Mouse (Mus musculus): ENCODE data around the gene Pde10a. TPM values are rescaled to one million over a fixed set of nuclear protein-coding genes. Genes with fewer than 3 reads are reported as not detected.

The Pde10a gene
- polyA plus RNA-seq, 1 experiment, result not detected

DNA sequence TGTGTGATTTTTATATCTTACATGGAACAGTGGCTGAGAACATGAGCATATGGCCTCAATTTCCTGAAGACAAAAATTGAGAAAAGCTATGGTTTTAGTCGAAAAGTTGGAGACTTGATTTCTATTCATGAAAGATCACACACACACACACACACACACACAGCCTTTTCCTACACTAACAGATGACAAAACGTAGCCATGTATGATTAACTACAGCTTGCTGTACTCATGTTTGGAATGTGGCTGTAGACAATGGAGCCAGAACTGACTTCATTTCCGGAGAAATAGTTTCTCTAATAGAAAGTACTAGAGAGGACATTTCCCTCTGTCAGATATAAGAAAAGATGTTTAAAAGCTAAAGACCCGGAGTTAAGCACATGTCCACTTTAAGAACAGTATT is 334.3 kb downstream of the Pde10a start:
- Histone ChIP-seq H3K27ac (ENCODE audit: insufficient read depth, low read depth, low read length) (no peak overlapping the region), H3K4me3 (ENCODE audit: insufficient read depth, low read length) (no peak overlapping the region), H3K4me1 (ENCODE audit: control insufficient read depth, insufficient read depth, low read length) (peaks cover 5% of the 10 kb centered on the region; the same call in 1 of the 2 replicates)
- TF ChIP-seq POLR2A (IDR thresholded peaks at IDR 0.05; ENCODE audit: borderline replicate concordance, low read depth, low read length), result no peak

DNA sequence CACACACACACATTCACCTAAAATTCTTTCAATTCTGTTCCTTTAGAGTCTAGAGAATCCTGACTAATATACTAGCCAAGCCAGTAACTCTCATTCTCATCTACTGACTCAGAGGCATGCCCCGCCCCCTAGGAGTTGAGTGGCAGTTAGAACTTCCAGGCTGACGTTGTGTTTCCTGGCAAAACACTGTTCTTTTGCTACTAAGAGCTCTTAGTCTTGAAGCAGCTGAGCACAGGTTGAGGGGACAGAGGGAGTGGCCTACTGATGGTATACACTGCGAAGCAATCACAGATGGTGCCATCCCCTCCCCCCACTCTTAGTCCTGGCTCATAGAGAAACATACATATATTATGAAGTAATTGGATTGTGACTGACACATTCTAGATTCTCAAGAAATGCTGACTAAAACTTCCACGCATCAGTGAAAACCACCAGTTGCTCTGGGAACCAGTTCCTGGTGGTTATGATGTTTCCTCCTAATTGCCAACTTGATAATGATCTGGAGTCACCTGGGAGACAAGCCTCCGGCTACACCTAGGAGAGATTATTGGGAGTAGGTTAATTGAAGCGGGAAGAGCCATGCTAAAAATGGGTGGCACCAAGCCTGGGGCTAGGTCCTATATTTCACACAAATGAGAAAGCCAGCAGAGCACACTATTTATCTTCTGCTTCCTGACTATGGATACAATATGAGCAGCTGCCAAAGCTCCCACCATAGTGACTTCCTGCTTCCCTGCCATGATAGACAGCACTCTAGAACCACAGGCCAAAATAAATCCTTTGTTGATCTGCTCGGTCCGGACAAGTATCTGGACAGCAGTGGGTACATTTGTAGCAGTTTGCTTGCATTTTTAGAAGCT is 339.7 kb downstream of the Pde10a start:
- peaks cover 5% of the 10 kb centered on the region for H3K4me1 ChIP-seq (ENCODE audit: control insufficient read depth, insufficient read depth, low read length)
- H3K27ac ChIP-seq (ENCODE audit: insufficient read depth, low read depth, low read length), result no peak overlapping the region
- no peak for TF ChIP-seq POLR2A (IDR thresholded peaks at IDR 0.05; ENCODE audit: borderline replicate concordance, low read depth, low read length)
- TF ChIP-seq CTCF (IDR thresholded peaks at IDR 0.05; ENCODE audit: low read depth, low read length), result no peak
- no peak overlapping the region for H3K4me3 ChIP-seq (ENCODE audit: insufficient read depth, low read length)

- TF ChIP-seq POLR2A (IDR thresholded peaks at IDR 0.05; ENCODE audit: borderline replicate concordance, low read depth, low read length), result no peak
- no peak for TF ChIP-seq CTCF (IDR thresholded peaks at IDR 0.05; ENCODE audit: low read depth, low read length)
- H3K4me1 ChIP-seq (ENCODE audit: control insufficient read depth, insufficient read depth, low read length), result peaks cover 5% of the 10 kb centered on the region
- peak overlapping the region; percentile 34 for H3K4me3 ChIP-seq (ENCODE audit: insufficient read depth, low read length)
- peak overlapping the region; percentile 18 for H3K27ac ChIP-seq (ENCODE audit: insufficient read depth, low read depth, low read length)
Observed at GRCm38 (mm10) chr17:8867331-8868237, 342.4 kb downstream of the Pde10a start.

DNA sequence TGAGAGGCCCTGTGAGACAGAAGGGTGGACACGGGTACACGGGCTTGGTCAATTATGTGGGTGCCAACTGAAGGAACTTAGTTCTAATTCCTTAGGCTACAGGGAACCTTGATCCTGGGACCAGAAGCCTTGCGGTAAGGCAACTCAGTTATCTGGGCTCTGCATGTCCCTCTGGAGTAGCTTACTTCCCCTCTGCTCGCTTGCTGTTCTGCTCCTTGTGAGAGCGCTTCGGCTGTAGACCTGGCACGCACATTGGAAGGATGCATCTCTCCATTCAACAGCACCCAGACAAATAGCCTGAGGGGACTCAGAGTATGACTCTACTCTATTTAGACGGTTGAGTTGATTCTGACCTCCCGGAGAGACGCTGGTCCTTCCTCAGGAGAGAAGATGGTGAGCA is 344.1 kb downstream of the Pde10a start:
- peaks cover 5% of the 10 kb centered on the region for H3K4me1 ChIP-seq (ENCODE audit: control insufficient read depth, insufficient read depth, low read length)
- TF ChIP-seq CTCF (IDR thresholded peaks at IDR 0.05; ENCODE audit: low read depth, low read length) (no peak), POLR2A (IDR thresholded peaks at IDR 0.05; ENCODE audit: borderline replicate concordance, low read depth, low read length) (no peak)
- H3K4me3 ChIP-seq (ENCODE audit: insufficient read depth, low read length), result no peak overlapping the region
- H3K27ac ChIP-seq (ENCODE audit: insufficient read depth, low read depth, low read length), result no peak overlapping the region

GRCm38 (mm10) chr17:8870848-8871247 is 345.7 kb downstream of the Pde10a start:
- H3K4me1 ChIP-seq (ENCODE audit: control insufficient read depth, insufficient read depth, low read length), result peaks cover 5% of the 10 kb centered on the region
- TF ChIP-seq CTCF (IDR thresholded peaks at IDR 0.05; ENCODE audit: low read depth, low read length), result no peak
- no peak for TF ChIP-seq POLR2A (IDR thresholded peaks at IDR 0.05; ENCODE audit: borderline replicate concordance, low read depth, low read length)

DNA sequence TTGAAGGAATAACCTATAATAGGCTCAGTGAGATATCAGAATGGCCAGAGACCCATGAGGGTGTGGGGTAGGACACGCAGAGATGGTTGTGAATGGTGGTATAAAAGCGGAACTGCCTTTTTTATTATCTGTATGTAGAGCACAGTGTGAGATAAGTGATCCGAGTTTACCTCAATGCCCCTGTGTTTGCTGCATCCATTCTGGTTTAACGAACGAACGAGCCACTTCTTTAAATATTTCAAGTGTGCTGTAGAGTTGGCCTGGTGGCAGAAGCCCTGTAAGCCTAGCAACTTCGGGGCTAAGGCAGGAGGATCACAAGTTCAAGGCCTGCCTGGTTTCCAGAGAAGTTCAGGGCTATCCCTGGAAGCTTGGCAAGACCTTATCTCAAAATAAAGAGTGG is 346.2 kb downstream of the Pde10a start:
- no peak overlapping the region for H3K27ac ChIP-seq (ENCODE audit: insufficient read depth, low read depth, low read length)
- H3K4me3 ChIP-seq (ENCODE audit: insufficient read depth, low read length), result no peak overlapping the region
- no peak for TF ChIP-seq CTCF (IDR thresholded peaks at IDR 0.05; ENCODE audit: low read depth, low read length)
- no peak for TF ChIP-seq POLR2A (IDR thresholded peaks at IDR 0.05; ENCODE audit: borderline replicate concordance, low read depth, low read length)
- peaks cover 5% of the 10 kb centered on the region for H3K4me1 ChIP-seq (ENCODE audit: control insufficient read depth, insufficient read depth, low read length)

More at GRCm38 (mm10) chr17:8870848-8871247, 345.7 kb downstream of the Pde10a start:
- Histone ChIP-seq H3K27ac (ENCODE audit: insufficient read depth, low read depth, low read length) (no peak overlapping the region), H3K4me3 (ENCODE audit: insufficient read depth, low read length) (no peak overlapping the region)

- no peak for TF ChIP-seq POLR2A (IDR thresholded peaks at IDR 0.05; ENCODE audit: borderline replicate concordance, low read depth, low read length)
- no peak for TF ChIP-seq CTCF (IDR thresholded peaks at IDR 0.05; ENCODE audit: low read depth, low read length)
- H3K4me3 ChIP-seq (ENCODE audit: insufficient read depth, low read length), result no peak overlapping the region
- H3K4me1 ChIP-seq (ENCODE audit: control insufficient read depth, insufficient read depth, low read length), result peaks cover 5% of the 10 kb centered on the region
- no peak overlapping the region for H3K27ac ChIP-seq (ENCODE audit: insufficient read depth, low read depth, low read length)
Observed at GRCm38 (mm10) chr17:8871997-8872593, 346.9 kb downstream of the Pde10a start.

GRCm38 (mm10) chr17:8872611-8873010 is 347.4 kb downstream of the Pde10a start:
- no peak for TF ChIP-seq POLR2A (IDR thresholded peaks at IDR 0.05; ENCODE audit: borderline replicate concordance, low read depth, low read length)
- TF ChIP-seq CTCF (IDR thresholded peaks at IDR 0.05; ENCODE audit: low read depth, low read length), result no peak
- Histone ChIP-seq H3K27ac (ENCODE audit: insufficient read depth, low read depth, low read length) (no peak overlapping the region), H3K4me3 (ENCODE audit: insufficient read depth, low read length) (no peak overlapping the region), H3K4me1 (ENCODE audit: control insufficient read depth, insufficient read depth, low read length) (peaks cover 2% of the 10 kb centered on the region)

DNA sequence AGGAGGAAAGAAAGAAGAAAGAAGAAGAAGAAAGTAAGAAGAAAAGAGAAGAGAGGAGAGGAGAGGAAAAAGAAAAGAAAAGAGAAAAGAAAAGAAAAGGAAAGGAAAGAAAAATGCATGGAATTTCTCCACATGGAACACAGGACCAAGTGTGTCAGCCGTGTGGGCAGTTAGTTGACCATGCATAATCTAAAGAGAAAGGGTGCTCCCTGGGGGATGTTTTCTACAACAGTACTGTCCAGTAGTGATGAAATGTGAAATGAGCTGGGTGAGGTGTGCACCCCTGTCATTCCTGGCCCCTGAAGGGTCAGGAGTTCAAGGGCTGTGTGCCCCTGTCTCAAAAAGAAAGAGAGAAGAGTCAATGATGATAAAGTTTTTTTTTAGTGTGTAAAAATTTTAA is 352.9 kb downstream of the Pde10a start:
- Histone ChIP-seq H3K4me3 (ENCODE audit: insufficient read depth, low read length) (no peak overlapping the region), H3K27ac (ENCODE audit: insufficient read depth, low read depth, low read length) (no peak overlapping the region), H3K4me1 (ENCODE audit: control insufficient read depth, insufficient read depth, low read length) (no peaks in the 10 kb centered on the region)
- no peak for TF ChIP-seq CTCF (IDR thresholded peaks at IDR 0.05; ENCODE audit: low read depth, low read length)
- TF ChIP-seq POLR2A (IDR thresholded peaks at IDR 0.05; ENCODE audit: borderline replicate concordance, low read depth, low read length), result no peak
